Mouse (Mus musculus): ENCODE results near the gene Itpkc. TPM values are rescaled to one million over a fixed set of nuclear protein-coding genes. Genes with fewer than 3 reads are reported as not detected.

Gene Itpkc
- total RNA-seq, 2 experiments from 2014 or later = 7.6 to 8.7 TPM

DNA sequence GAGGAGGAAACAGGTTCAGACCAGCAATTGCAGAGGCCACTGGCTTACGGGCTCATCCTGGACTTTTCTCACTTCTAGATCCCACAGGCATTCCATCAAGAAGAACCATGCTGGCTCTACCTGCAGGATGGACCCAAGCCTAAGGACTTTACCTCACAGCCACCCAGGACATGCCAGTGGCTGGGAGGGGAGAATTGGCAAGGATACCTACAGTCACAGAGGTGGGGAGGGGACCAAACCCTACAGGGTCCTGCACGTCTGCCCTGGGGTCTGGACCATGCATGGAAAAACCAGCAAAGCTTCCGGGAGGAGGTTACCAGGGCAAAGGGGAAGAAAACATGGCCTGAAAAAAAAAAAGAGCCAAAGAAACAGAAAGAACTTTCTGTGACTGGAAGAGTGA lies 57.5 kb downstream of the Itpkc start:
- intact Hi-C loops (cut with DNase I) = no loop called here
- DNase-seq (ENCODE audit: extremely low spot score in 1 of 2, low spot score in 2 of 2) = no peak

DNA sequence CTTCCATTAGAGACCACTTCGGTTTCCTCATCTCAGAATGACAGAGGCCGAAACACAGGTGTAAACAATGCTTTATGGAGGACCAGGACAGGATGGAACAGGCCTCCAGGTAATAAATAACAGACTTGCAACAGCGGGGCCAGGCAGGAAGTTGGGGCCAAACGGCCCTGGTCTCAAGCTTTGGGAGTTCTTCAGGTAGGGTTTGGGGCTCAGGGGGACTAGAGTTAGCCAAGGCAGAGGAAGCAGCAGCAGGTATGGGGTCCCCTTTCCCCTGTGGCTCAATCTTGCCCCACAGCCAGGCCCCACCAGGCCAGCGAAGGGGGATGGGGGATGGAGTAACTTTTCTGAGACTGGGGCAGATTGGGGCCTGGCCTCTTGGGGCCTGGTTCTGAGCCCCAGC lies 60.1 kb downstream of the Itpkc start:
- peak in 1 of 2 experiments; percentile 38 for DNase-seq (ENCODE audit: extremely low spot score in 1 of 2, low spot score in 2 of 2)
- intact Hi-C loops (cut with DNase I) = no loop called here

DNA sequence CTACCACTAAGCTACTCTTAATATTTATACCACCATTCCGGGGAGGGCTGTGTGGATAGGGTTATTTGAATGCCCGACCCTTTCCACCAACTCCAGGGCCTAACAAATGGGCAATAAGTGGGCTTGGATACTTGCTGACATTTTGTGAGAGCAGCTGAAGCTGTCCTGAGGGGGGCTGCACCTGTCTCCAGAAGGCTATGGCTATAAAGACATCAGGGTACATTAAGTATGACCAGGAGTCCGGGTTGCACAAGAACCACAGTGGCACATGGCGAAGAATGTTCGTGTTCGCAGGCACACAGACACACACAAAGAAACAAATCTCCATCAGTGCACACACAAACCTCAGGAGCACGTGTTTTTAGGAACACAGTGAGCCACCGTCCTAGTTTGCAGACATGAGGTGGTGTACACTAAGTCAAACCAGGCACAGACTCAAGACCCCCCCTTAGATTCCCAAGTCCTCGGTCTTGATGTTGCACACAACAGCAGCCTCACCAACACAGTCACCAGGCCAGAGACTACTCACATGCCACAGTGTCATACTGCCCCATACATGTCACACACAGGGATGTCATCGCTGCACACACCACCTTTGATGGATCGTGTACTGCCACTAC lies 60.9 kb downstream of the Itpkc start:
- intact Hi-C loops (cut with DNase I) = no loop called here
- DNase-seq (ENCODE audit: extremely low spot score in 1 of 2, low spot score in 2 of 2) = no peak

DNA sequence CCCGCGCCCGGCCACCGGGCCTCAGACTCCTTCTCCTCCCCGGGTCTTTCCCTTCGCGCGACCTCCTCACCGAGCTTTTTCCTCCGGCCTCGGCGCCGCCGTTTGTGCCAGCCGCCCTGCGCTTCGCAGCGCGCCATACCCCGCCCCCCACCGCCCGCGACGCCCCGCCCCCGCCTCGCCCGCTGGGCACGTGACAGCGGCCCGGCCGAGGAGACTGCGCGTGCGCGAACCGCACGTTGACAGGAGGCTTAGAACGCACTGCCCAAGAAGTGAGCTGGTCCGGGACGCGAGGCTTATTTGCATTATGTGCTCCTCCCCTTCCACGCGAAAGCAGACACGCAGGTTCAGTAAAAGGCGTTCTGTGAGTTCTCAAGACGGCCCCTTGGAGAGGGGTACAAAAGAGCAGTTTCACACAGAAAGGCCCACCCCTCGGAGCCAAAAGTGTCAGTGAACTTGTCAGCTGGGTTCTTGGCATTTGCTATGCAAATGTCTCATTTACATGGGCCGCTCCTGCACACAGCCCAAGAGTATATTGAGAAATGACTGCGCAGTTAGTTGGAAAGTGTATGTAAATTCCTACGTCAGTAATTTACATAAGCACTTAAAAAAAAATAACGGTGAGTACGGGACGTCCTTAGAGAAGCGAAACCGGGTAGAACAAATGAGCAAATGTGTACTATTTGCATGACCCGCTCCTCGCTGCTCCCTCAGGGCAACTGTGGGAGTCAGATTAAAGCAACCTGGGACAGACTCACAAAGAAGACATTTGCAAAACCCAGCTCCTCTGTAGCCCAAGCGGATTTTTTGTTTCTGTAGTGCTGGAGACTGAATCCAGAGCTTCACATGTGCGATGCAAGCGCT lies 61.6 kb downstream of the Itpkc start, which contains the start of gene Egln2:
Egln2 (minus strand) TSS at position 189 of the 861 bp plus-strand sequence.
- peak; percentile 93 to 97 for DNase-seq (ENCODE audit: extremely low spot score in 1 of 2, low spot score in 2 of 2)
- intact Hi-C loops (cut with DNase I) = no loop called here

DNA sequence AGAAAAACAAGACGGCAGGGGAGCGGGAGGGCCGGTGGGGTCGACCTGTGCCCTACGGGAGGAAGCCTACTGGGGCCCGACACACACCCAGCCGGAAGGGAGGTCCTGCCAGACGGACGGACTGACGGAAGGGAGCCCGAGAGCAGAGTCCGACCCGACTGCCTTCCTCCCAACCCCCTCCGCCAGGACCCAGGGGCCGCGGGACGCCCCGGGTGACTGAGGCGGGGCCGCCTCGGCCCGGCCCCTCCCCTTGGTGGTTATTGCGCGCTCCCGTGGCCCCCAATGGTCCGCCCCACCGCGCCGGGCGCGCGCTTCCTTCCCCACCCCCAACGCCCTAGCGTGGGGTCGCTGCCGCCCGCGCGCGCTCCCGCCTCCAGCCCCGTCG lies 62.2 kb downstream of the Itpkc start:
- intact Hi-C loops (cut with DNase I) = no loop called here
- peak; percentile 63 to 93 for DNase-seq (ENCODE audit: extremely low spot score in 1 of 2, low spot score in 2 of 2)

DNA sequence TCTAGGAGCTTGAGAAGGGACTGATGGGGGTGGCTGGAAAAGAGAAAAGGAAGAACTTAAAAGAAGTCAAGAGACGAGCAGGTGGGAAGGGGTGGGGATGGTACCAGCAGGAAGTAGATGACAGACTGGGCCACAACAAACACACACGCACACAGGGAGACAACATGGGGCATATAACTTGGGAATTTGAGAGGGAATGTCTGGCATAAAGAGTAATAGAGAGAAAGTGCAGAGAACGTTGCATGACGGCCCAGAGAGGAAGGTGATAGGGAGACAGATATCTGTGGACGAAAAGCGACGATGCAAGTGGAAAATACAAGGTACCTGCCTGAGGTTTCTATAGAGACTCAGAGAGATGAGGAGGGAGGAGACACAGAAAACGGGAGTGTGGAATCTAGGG lies 62.8 kb downstream of the Itpkc start:
- intact Hi-C loops (cut with DNase I) = no loop called here
- DNase-seq (ENCODE audit: extremely low spot score in 1 of 2, low spot score in 2 of 2) = no peak

DNA sequence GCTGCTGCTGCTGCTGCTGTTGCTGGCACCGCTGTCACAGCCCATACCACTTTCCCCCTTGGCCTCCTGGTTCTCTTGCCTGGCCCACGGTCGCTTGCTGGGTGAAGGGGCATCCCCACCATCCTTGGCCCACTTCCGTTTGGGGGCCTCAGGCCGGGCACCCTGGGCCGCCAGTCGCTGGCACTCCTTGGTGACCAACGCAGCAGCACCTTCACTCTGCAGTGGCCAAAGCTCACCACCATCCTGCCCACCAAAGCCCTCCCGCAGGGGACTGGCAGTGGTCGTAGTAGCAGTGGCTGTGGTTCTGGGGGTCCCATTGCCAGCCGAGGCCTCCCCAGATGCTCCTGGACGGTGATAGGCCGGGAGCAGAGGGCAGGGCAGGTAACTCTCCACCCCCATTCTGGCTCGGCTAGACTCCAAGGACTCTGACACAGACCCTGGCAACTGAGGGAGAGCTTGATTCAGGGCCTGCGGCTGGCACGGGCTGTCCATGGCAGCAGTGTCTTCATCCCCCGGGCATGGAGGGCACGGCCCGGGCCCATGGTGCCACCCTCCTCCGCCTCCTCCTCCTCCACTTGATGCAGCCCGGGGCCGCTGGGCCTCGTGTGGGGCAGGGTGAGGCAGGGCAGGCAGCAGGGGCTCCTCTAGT lies 63.3 kb downstream of the Itpkc start:
- intact Hi-C loops (cut with DNase I) = no loop called here
- peak in 1 of 2 experiments; percentile 60 for DNase-seq (ENCODE audit: extremely low spot score in 1 of 2, low spot score in 2 of 2)

DNA sequence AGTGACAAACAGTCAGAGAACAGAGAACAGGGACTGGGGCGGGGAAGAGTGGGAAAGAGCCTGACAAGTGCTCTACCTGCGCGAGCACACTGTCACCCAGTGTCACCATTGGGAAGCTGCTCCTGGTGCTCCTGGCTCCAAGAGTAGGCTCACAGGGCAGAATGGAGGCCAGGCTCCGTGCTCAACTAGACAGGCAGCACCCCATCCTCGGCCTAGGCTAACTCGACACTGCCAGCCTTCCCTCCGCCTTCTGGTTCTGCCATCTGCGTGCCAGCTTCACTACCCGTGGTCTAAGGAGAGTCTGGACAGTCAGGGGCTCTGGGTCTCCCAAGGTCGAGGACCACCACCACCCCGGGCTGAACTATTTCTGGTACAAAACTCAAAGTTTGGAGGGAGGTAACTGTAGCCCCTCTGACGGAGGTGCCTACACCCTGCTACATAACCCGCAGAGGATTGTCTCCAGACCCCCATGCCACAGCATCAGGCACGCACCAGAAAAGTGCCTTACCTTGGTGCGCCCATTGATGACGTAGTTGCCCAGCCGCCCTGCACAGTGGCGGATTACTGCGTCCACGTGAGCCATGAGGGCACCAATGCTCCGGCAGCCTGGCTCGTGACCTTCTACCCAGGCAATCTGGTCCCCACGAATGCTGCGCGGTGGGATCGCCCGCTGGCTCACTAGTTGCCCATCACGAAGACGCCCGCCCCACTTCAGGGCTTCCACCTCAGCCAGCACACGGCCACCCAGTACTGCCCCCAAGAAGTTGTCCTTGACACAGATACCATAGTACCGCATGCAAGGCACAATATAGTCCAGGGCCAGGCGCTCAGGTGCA lies 64.1 kb downstream of the Itpkc start:
- peak in 1 of 2 experiments; percentile 64 for DNase-seq (ENCODE audit: extremely low spot score in 1 of 2, low spot score in 2 of 2)
- intact Hi-C loops (cut with DNase I) = no loop called here

DNA sequence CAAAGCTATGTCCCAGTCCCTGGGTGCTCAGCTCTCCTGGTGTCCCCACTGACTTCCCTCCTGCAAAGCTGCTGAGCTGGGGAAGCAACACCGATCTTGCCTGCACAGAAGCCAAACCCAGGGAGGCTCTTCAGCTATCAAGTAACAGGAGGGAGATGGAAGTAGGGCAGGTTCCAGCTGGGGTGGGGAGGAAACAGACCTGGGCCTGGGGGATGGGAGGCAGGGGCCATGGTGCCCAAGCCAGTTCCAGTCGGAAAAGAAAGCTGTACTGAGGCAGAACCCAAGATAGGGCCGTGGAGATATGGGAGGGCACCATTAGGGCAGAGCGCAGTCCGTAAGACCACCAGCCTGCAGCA lies 65.0 kb downstream of the Itpkc start:
- intact Hi-C loops (cut with DNase I) = no loop called here
- DNase-seq (ENCODE audit: extremely low spot score in 1 of 2, low spot score in 2 of 2) = peak in 1 of 2 experiments; percentile 46

DNA sequence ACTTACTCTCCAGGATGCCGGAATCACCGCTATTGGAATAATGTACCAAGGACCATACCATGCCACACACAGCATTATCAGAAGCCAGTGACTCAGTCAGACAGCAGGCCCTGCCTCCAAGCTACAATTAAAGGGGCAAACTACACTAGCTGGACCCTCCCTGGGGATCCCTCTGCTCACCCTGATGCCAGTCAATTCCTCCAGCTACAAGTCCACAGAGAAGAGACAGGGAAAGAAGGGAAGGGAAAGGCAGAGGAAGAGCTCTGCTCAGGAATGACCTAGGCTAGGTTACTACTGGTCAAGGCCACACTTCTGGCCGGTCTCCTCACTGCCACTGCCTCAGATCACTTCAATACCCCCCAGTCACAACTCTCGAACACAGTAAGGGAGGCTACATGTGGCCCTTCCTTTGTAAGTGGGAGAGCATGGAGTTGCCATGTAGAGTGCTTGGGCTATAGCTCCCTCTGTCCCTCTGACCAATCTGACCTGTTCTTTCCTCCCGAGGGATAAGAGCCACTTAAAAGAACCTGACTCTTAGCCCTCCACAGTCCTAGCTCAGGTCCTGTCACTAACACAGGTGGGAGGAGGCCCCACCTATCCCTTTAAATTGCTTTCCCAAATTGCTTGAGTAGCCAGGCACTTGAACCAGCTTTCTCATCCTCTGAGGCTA lies 65.5 kb downstream of the Itpkc start:
- no peak for DNase-seq (ENCODE audit: extremely low spot score in 1 of 2, low spot score in 2 of 2)
- intact Hi-C loops (cut with DNase I) = no loop called here

DNA sequence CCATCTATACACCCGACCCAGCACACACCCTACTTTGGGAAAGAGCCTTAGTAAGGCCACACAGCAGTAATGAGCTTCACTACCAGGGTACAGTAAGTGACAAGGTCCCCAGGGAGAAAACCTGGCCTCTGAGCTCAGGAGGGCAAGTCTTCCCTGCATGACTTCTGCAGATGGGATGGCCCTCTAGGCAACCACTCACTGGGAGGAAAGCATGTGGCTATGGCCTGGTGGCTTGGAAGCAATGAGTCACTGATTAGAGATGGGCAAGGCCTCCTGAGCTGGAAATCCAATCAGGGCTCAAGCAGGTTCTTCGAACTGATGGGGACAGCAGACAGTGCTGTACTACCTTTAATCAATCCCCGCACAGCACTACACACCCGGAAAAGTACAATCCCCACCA lies 66.7 kb downstream of the Itpkc start:
- intact Hi-C loops (cut with DNase I) = no loop called here
- DNase-seq (ENCODE audit: extremely low spot score in 1 of 2, low spot score in 2 of 2) = no peak

DNA sequence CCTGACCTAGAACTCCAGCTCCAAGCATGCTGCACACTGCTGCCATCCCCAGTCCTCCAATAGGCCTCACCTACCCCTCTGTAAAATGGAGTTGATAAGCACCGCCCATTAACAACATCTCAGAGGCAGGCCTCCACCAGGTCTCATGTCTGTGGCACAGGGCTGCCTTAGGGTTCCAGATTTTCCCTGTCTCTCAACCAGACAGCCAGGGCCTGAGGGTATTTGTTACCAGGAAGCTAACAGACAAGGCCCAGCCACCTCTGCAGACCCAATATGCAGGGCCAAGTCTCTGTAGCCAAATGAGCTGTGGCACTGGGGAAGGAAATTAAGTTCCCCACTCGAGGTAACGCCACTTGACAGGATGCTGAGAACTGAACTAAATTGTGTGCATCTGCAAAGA lies 67.5 kb downstream of the Itpkc start:
- no peak for DNase-seq (ENCODE audit: extremely low spot score in 1 of 2, low spot score in 2 of 2)
- intact Hi-C loops (cut with DNase I) = no loop called here

DNA sequence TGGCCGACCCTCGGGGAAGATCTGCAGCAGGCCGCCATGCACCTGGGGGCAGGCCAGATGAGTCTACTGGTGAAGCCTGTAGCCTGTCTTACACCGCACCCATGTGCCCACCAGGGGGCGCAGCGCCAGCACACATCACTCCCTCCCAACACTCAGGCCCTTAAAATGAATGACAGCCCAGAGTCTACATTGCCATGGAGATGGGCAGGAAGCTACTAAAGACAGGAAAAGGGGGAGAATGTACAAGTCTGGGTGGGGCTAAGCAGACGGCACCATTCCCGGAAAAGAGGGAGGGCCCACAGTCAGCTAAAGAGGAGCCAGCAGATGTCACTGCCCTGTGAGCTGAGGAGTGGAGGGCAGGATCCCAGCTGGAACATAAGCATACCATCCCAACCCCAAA lies 68.6 kb downstream of the Itpkc start:
- intact Hi-C loops (cut with DNase I) = no loop called here
- DNase-seq (ENCODE audit: extremely low spot score in 1 of 2, low spot score in 2 of 2) = peak; percentile 89 to 93

DNA sequence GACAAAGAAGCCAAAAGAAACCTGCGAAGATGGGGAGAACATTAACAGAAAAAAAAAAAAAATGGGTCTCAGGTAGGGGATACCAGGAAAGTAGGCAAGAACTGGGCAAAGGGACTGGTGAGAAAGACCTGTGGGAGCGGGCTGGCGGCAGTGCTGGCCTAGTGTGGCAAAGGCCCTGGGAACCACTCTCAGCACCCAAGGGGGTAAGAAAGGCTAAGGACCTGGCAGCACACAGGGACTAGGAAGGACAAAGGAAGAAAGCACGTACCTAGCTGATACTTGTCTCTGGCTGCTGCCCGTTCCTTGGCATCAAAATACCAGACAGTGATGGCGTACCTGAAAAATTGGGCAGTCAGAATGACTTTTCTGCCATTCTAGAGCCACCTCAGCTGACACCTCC lies 69.2 kb downstream of the Itpkc start:
- intact Hi-C loops (cut with DNase I) = no loop called here
- DNase-seq (ENCODE audit: extremely low spot score in 1 of 2, low spot score in 2 of 2) = no peak

DNA sequence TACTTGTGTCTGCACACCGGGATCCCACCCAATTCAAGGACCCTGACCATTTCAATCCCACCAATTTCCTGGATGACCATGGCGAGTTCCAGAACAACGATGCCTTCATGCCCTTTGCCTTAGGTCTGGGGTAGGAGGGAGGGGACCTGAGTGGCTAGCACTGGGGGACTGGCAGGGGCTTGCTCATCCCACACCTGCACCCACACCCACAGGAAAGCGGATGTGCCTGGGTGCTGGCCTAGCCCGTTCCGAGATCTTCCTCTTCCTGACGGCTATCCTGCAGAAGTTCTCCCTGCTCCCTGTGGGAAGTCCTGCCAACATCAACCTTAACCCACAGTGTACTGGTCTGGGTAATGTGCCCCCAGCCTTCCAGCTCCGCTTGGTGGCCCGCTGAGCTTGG lies 70.3 kb downstream of the Itpkc start:
- DNase-seq (ENCODE audit: extremely low spot score in 1 of 2, low spot score in 2 of 2) = no peak
- intact Hi-C loops (cut with DNase I) = no loop called here
